Mouse (Mus musculus): Measurements from ENCODE around the gene Exosc5. TPM values are rescaled to one million over a fixed set of nuclear protein-coding genes. Genes with fewer than 3 reads are reported as not detected.
A peak's percentile ranks its signal among the peaks of the same experiment; 100 is the strongest.

Exosc5 gene
- polyA plus RNA-seq, 1 experiment from 2014 or later: 88.3 TPM

DNA sequence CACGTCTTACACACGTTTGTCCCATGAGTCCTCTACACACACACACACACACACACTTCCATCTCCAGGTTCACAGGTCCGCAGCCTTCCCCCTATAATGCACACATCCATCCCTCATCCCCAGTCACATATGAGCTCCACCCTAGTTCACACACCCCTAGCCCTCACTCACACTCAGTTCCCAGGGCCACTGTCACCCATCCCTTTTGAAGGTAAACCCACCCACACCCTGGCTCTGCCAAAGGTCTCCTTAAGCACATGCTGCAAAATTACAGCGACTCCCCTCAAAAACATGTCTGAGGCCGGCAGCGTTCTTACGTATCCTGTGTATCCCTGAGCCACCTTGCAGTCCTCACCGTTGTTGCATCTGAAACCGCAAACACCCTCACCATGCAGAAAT, 15.3 kb downstream of the Exosc5 start:
- Histone ChIP-seq H3K9me3 (replicated peaks) (no peaks in the 10 kb centered on the region), H3K4me1 (peaks cover 7% of the 10 kb centered on the region), H3K27ac (no peak overlapping the region), H3K36me3 (peaks cover 5% of the 10 kb centered on the region), H3K4me3 (peak overlapping the region; percentile 45), H3K27me3 (ENCODE audit: low read depth, poor library complexity, severe bottlenecking) (peaks cover 56% of the 10 kb centered on the region)
- DNase-seq (ENCODE audit: low spot score): no peak
- WGBS: 28% methylated on average over 9 of the region's 9 CpGs

DNA sequence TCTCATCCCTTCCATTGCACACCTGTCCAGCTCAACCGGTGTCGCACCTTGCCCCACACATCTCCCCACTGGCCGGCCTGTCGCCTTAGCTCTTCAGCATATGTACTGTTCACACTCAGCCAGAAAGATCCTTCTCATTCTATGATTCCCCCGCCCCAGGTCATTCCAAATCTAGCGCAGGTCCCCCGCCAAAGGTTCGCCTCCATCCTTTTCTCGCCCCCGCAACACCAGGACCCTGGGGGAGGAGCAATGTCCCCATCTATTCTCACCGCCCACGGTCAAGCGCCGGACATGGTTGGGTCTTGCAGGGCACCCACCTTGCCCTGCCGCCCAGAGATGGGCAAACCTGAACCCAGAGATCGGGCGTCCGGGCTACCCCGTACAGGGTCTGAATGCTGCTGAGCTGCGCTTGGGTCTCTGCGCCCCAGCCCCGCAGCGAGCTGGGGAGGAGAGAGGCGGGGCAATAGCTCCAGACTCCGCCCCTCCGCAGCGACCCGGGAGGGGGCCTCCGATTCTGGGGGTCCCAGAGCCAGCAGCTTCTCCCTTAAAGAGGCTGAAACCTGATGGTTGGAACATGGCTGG, 15.8 kb downstream of the Exosc5 start, which contains the start of gene Tmem91:
Gene Tmem91 (minus strand): TSS at position 448 of the 582 bp plus-strand sequence.
- Histone ChIP-seq H3K27me3 (ENCODE audit: low read depth, poor library complexity, severe bottlenecking) (peaks cover 60% of the 10 kb centered on the region), H3K9me3 (replicated peaks) (no peaks in the 10 kb centered on the region), H3K27ac (no peak within 1 kb of the TSS), H3K4me1 (peaks cover 8% of the 10 kb centered on the region), H3K4me3 (peak within 1 kb of the TSS; percentile 45), H3K36me3 (no peaks in the 10 kb centered on the region)
- peak; percentile 40 for DNase-seq (ENCODE audit: low spot score)
- WGBS: 3% methylated on average over 29 of the region's 29 CpGs

DNA sequence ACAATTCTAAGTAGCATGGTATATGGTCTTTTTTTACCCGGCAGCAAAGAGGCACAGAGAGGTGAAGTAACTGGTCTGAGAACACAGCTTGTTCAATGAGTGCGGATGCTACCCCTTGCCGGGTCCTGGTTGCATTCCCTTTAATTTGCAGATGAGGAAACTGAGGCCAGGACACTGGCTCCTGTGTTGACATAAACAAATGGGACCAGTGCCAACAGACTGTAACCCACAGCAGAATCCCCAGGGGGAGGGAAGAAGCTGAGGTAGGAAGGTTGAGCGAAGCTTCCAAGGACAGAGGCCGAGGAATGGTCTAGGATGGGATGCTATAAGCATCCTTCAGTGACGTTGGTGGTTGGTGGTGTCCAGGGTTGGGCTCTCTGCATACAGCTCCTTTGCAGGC, 16.4 kb downstream of the Exosc5 start:
- Histone ChIP-seq H3K4me1 (peaks cover 14% of the 10 kb centered on the region), H3K27me3 (ENCODE audit: low read depth, poor library complexity, severe bottlenecking) (peaks cover 60% of the 10 kb centered on the region), H3K9me3 (replicated peaks) (no peaks in the 10 kb centered on the region), H3K4me3 (peak overlapping the region; percentile 45; the same call in 1 of the 2 replicates), H3K36me3 (no peaks in the 10 kb centered on the region), H3K27ac (no peak overlapping the region)
- DNase-seq (ENCODE audit: low spot score): no peak
- WGBS: 44% methylated on average over 6 of the region's 6 CpGs

DNA sequence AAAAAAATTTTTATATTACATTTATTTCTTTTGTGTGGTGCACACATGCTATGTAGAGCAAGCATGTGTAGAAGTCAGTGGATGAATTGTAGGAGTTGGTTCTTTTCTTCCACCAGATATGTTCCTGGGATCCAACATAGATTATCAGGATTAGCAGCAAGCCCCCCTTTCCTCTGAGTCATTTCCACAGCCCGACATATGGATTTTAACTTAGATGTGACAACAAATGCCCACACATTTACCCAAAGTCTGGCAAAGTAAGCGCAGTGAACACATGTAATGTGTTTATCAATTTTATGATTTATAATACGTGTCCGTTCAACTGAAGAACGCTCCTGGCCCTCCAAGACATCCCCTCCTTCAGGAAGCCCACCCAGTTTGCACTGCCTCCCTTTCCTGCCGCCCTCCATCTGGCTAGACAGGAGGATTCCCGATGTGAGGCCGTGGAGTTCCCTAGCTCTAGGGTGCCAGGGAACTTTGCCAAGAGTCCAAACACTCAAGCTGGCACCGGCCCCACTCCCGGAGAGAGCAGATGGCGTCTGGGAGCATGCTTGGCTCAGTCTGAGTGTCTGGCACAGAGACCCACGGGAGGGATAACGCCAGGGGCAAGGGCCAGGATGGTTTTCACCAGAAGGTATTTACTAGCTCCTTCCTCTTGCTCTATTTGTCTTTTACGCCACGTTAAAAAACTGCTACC, 17.3 kb downstream of the Exosc5 start:
- no peaks in the 10 kb centered on the region for H3K36me3 ChIP-seq
- no peak overlapping the region for H3K27ac ChIP-seq
- DNase-seq (ENCODE audit: low spot score): no peak
- no peaks in the 10 kb centered on the region for H3K9me3 ChIP-seq (replicated peaks)
- WGBS: 80% methylated on average over 15 of the region's 15 CpGs
- peaks cover 60% of the 10 kb centered on the region for H3K27me3 ChIP-seq (ENCODE audit: low read depth, poor library complexity, severe bottlenecking)
- H3K4me1 ChIP-seq: peaks cover 16% of the 10 kb centered on the region
- no peak overlapping the region for H3K4me3 ChIP-seq

DNA sequence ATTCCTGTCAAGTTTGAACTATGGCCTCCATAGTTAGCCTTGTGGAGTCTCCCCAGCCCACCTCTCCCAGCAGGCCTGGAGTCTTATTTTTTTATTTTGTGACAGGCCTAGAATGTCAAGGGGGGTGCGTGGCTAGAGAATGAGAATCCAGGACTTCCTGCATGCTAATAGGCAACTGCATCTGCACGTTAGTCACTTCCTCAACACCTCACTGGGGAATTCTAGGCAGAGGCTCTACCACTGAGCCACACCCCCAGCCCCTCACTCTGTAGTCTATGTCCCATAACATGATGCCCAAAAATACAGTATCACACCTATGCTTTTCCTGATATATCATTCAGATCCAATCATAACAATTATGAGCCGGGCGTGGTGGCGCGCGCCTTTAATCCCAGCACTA, 18.0 kb downstream of the Exosc5 start:
- Histone ChIP-seq H3K27ac (no peak overlapping the region), H3K27me3 (ENCODE audit: low read depth, poor library complexity, severe bottlenecking) (peaks cover 60% of the 10 kb centered on the region), H3K4me3 (no peak overlapping the region), H3K36me3 (no peaks in the 10 kb centered on the region), H3K9me3 (replicated peaks) (no peaks in the 10 kb centered on the region), H3K4me1 (peaks cover 22% of the 10 kb centered on the region)
- WGBS: 94% methylated on average over 7 of the region's 7 CpGs
- DNase-seq (ENCODE audit: low spot score): no peak

DNA sequence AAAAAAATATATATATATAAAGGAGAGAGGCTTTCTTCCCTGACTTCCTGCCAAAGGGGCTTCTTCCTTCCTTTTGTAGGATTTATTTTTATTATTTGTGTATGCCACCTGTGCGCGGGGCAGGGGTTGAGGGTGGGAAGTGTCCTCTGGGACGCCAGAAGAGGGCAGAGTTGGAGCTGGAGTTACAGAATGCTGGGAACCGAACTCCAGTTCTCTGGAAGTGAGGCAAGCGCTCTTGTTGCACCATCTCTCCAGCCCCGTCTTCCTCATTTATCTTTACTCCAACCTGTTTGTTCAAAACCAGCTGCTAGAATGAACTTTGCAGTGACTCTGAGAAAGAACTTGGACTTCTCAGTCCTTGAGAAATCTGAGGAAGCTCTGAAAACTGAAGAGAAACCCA, 21.0 kb downstream of the Exosc5 start:
- Histone ChIP-seq H3K4me3 (peak overlapping the region; percentile 64), H3K27ac (peak overlapping the region; percentile 90), H3K36me3 (peaks cover 7% of the 10 kb centered on the region; the same call in 1 of the 2 replicates), H3K4me1 (peaks cover 21% of the 10 kb centered on the region), H3K9me3 (replicated peaks) (no peaks in the 10 kb centered on the region), H3K27me3 (ENCODE audit: low read depth, poor library complexity, severe bottlenecking) (peaks cover 40% of the 10 kb centered on the region)
- no peak for DNase-seq (ENCODE audit: low spot score)
- WGBS: 4% methylated on average over 6 of the region's 6 CpGs

DNA sequence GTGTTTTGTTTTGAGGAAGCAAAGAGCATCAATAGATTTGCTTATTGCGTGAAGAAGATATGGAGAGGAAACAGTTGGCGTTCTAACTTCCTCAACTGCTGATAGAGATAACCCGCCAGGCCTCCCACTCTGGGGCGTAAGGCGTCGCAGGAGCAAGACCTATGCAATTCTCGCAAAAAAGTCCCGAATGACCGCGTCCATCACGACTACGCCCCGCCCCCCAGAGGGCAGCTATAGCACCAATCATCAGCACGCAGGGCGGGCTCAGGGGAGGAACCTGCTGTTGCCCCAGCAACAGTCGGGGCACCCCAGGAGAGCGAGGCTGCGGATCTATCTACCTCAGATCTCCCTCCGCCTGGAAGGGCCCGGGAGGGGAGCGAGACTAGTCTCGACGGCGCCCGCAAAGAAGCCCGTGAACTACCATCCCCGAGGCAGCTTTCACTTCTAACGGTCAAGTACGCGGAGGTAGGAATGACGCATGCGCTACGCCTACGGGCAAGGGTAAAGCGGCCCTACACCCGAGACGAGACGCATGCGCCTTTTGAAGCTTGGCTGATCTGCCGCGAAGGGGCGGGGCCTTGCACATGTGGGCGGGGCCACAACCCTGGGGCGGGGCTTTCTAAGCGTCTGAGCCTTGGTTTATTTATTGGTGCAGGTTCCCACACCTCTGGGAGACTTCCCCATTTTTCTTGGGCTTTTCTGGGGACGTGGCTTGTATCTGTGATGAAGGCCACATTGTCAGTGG, 21.7 kb downstream of the Exosc5 start, which contains the start of gene B9d2:
Gene B9d2 (plus strand): TSS at position 267 of the 745 bp plus-strand sequence.
- peaks cover 40% of the 10 kb centered on the region for H3K27me3 ChIP-seq (ENCODE audit: low read depth, poor library complexity, severe bottlenecking)
- peak; percentile 94 for DNase-seq (ENCODE audit: low spot score)
- peaks cover 7% of the 10 kb centered on the region; the same call in 1 of the 2 replicates for H3K36me3 ChIP-seq
- under 1% methylated on average over 46 of the region's 46 CpGs for WGBS
- peak within 1 kb of the TSS; percentile 64 for H3K4me3 ChIP-seq
- H3K27ac ChIP-seq: peak within 1 kb of the TSS; percentile 90
- H3K9me3 ChIP-seq (replicated peaks): no peaks in the 10 kb centered on the region
- peaks cover 19% of the 10 kb centered on the region for H3K4me1 ChIP-seq

DNA sequence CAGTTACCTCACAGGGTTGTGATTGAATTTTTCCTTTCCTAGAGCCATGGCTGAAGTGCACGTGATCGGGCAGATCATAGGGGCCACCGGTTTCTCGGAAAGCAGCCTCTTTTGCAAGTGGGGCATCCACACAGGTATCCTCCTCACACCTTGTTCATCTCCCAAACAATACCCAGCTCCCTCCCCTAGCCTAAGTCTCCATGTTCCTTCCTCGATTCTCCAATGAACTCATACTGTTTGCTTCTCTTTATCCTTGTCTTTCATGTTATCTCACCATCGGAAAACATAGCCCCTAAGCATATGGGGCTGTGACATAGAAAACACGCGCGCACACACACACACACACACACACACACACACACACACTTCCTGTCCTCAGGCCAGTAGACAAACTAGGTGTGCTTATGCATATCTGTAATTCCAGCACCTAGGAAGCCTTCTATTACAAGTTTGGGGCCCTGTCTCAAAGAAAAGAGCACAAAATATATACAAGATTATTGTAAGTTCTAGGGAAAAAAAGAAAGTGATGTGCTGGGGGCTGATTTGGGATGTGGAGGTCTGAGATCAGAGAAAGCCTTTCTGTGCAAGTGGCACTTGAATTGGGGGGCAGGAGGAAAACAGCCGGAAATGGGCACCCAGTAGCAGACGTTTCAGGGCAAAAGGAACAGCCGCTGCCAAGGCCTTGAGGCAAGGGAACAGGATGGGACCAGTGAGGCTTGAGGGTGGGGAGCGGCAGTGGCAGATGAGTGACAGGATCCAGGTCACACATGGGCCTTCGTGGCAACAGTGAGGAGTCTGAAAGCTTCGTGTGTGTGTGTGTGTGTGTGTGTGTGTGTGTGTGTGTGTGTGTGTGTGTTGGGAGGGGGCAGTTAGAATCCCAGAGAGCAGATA, 22.6 kb downstream of the Exosc5 start:
- peaks cover 7% of the 10 kb centered on the region; the same call in 1 of the 2 replicates for H3K36me3 ChIP-seq
- WGBS: 64% methylated on average over 15 of the region's 15 CpGs
- peak overlapping the region; percentile 64; the same call in 1 of the 2 replicates for H3K4me3 ChIP-seq
- H3K4me1 ChIP-seq: peaks cover 28% of the 10 kb centered on the region
- no peaks in the 10 kb centered on the region for H3K9me3 ChIP-seq (replicated peaks)
- H3K27ac ChIP-seq: no peak overlapping the region
- peaks cover 40% of the 10 kb centered on the region for H3K27me3 ChIP-seq (ENCODE audit: low read depth, poor library complexity, severe bottlenecking)
- no peak for DNase-seq (ENCODE audit: low spot score)

DNA sequence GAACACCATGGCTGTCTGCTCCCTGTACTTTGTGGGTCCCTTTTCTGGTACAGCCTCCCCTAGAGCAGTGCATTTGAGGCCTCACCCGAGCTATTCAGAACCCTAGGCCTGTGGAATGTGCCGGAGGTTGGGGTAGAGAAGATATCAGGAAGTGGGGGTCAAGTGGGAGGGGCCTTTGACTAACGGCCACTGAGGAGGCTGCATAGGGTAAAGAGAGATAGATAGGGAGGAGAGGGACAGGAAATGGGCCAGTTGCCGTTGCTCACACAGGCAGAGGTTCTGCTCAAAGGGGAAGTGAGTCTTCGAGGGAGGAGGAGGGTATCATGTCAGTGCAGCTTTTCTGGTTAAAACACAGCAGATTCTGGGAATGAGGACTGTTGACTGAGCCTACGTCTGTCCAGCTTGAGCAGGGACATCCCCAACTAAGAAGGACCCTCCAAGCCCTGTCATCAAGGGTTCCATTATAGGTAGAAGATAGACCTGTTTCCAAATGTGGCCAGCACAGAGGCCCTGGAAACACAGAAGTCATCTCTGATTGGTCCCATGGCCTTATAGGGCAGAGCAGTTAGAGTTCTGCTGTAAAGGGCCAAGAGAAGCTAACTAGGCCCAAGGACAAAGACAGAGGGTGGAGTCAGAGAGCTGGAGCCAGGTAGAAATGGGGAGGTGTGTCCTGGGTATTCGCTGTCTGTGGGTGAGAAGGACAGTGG, 24.7 kb downstream of the Exosc5 start:
- no peak overlapping the region for H3K27ac ChIP-seq
- peaks cover 7% of the 10 kb centered on the region; the same call in 1 of the 2 replicates for H3K36me3 ChIP-seq
- peaks cover 49% of the 10 kb centered on the region for H3K27me3 ChIP-seq (ENCODE audit: low read depth, poor library complexity, severe bottlenecking)
- 67% methylated on average over 7 of the region's 7 CpGs for WGBS
- DNase-seq (ENCODE audit: low spot score): no peak
- H3K4me1 ChIP-seq: peaks cover 48% of the 10 kb centered on the region
- no peaks in the 10 kb centered on the region for H3K9me3 ChIP-seq (replicated peaks)
- H3K4me3 ChIP-seq: no peak overlapping the region

DNA sequence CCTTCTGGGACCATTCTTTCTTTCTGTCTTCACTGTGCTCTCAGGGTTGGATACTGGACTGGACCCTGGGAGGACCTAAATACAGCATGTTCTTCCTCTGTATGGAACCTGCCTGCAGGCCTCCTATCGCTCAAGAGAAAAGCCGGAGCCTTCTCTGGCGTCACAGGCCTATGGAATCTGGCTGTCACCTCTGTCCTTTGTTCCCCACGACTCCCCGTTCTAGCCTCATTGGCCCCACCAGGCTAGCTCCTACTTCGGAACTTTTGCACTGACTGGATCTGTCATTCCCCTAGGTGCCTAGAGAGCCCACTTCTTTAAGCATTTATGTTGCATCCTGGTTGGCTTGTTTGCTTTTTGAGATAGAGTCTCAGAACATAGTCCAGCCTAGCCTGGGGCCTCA, 25.7 kb downstream of the Exosc5 start:
- H3K4me3 ChIP-seq: no peak overlapping the region
- H3K9me3 ChIP-seq (replicated peaks): no peaks in the 10 kb centered on the region
- peaks cover 49% of the 10 kb centered on the region for H3K27me3 ChIP-seq (ENCODE audit: low read depth, poor library complexity, severe bottlenecking)
- no peak for DNase-seq (ENCODE audit: low spot score)
- H3K4me1 ChIP-seq: peaks cover 58% of the 10 kb centered on the region
- no peak overlapping the region for H3K27ac ChIP-seq
- 89% methylated on average over 6 of the region's 6 CpGs for WGBS
- peaks cover 7% of the 10 kb centered on the region; the same call in 1 of the 2 replicates for H3K36me3 ChIP-seq

DNA sequence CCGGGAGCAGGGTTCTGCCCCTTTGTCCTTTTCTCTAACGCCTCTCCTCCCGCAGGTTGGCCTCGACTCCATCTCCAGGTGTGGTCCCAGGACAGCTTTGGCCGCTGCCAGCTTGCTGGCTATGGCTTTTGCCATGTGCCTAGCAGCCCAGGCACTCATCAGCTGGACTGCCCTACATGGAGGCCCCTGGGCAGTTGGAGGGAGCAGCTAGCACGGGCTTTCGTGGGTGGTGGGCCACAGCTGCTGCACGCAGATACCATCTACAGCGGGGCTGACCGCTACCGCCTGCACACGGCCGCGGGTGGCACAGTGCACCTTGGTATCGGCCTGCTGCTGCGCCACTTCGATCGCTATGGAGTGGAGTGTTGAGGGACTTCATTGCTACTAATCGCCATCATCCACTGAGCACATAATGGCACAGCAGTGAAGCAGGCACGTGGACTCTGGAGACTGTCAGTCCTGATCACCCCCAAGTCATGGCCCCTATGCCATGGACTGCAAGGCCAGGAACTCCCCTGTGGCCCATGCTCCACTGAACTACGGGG, 27.0 kb downstream of the Exosc5 start:
- no peak for DNase-seq (ENCODE audit: low spot score)
- peak overlapping the region; percentile 57; the same call in 1 of the 2 replicates for H3K4me3 ChIP-seq
- H3K27ac ChIP-seq: no peak overlapping the region
- no peaks in the 10 kb centered on the region for H3K9me3 ChIP-seq (replicated peaks)
- H3K27me3 ChIP-seq (ENCODE audit: low read depth, poor library complexity, severe bottlenecking): peaks cover 62% of the 10 kb centered on the region
- peaks cover 7% of the 10 kb centered on the region; the same call in 1 of the 2 replicates for H3K36me3 ChIP-seq
- 64% methylated on average over 21 of the region's 21 CpGs for WGBS
- peaks cover 50% of the 10 kb centered on the region for H3K4me1 ChIP-seq

Data from limb, embryonic 10.5 days (tissue).